Mouse (Mus musculus): Measurements from ENCODE around the gene Rasa4. TPM values are rescaled to one million over a fixed set of nuclear protein-coding genes. Genes with fewer than 3 reads are reported as not detected.
"Not testable (repeated sequence)": the region's sequence is repeated elsewhere in the genome, so short reads cannot be mapped to it uniquely, and the experiment has no call there.

Rasa4 gene
- 10 to 100 TPM in 1 of 2 experiments, 1 to 10 TPM in 1; 10.0 to 13.1 TPM for total RNA-seq (2021)

DNA sequence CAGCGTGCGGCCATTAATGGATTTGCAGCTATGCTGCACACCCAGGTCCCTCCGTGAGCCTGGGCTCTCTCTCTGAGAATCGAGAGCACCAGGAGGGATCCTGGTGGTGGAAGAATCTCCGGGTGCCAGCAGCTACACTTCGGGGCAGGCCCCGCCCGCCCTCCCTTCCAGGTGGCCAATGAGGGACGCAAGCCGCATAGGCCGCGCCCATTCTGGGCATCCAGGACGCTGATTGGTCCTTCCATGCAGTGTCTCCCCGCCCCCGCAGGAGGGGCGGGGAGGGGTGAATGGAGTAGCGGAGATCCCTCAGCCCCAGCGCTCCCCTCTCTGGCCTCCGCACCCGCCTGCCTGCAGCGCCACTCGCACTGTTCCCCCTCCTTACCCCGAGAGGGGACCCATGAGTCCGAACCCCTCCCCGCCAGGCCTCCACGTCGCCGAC lies at the start of gene Rasa4:
Gene Rasa4, plus strand, starts transcription at position 248 of the 439 bp plus-strand sequence.
- DNase-seq = peak; percentile 94
- intact Hi-C loops (cut with DNase I) = no loop called here

DNA sequence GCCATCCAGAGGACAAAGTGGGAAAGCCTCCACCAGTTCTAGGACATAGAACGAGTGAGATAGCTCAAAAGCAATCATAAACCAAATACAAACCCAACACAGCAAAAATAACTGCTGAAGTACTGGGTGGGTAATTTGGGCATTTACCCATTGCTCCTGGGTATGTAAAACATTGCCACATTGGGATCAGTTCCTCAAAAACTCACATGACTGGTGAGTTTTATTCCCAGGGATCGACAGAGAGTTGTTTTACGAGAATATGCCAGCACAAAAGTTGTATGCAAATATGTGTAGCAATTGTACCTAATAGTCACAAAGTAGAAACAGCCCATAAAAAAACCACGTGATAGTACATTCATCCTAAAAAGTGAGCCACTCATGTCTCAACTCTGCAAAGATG lies 48.8 kb upstream of the Rasa4 start:
- DNase-seq = no peak
- intact Hi-C loops (cut with DNase I) = no loop called here

DNA sequence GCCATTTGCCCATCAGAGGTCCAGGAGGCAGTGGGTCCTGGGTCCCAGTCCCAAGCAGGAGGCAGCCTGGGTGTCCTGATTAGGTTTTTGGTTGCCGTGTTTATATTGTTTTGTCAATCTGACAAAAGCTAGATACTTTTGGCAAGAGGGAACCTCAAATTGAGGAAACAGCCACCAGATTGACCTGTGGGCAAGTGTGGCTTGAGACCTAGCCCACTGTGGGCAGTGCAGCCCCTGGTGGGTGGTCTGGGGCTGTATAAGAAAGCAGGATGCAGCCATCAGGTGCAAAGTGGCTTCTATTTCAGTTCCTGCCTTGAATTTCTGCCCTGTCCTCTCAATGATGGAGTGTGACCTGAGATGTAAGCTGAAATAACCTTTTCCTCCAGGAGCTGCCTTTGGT lies 48.4 kb upstream of the Rasa4 start:
- intact Hi-C loops (cut with DNase I) = no loop called here
- DNase-seq = no peak

DNA sequence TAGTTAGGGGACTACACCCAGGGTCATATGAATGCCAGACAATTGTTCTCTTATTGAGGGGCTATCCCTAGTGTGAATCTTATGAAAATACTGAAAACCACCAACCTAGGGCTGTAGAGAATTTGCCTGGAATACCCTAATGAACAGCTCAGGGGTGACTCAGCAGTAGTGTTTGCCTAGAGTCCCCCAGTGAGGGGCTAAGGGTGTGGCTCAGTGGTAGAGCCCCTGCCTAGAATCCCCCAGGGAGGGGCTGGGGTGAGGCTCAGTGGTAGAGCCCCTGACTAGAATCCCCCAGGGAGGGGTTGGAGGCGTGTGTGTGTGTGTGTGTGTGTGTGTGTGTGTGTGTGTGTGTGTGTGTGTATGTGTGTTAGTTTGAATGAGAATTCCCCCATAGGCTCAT lies 47.0 kb upstream of the Rasa4 start:
- DNase-seq = no peak
- intact Hi-C loops (cut with DNase I) = no loop called here

DNA sequence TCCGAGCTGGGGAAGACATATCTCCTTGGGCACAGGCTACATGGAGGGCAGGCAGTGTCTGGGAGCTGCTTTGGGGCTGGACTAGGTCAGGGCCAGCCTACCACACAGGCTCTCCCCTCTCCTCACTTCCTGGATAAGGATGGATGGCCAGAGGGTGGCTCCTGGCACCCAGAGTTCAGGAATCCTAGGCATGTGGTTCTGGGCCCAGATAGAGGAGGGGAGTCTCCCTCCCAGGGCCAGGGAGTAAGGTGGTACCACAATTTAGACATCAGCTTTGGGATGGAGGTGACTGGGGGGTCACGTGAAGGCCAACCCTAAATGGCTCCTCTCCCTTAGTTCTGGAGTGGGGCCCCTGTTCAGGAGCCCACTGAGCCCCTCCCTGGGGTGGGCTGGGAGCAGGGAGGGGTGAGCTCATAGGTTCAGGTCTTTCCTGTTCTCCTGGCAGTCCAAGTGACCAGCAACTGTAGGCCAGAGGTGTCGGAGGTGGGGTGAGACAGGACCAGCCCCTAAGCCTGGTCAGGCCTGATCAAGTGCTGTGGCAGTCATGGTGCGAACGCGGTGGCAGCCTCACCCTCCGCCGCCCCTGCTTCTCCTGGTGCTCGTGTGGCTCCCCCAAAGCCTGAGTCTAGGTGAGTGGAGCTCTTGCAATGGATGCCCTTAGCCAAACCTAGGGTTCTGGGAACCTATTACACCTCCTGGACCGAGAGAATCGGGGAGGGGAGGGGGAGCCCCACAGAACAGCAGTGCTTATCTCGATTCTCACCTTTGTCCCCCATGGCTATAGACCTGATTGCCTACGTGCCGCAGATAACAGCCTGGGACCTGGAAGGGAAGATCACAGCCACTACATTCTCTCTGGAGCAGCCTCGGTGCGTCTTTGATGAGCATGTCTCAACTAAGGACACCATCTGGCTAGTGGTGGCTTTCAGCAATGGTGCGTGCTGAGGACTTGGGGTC lies 45.2 kb upstream of the Rasa4 start, which contains the start of gene Upk3b:
Gene Upk3b, plus strand, starts transcription at position 239 of the 957 bp plus-strand sequence.
- intact Hi-C loops (cut with DNase I) = no loop called here
- no peak for DNase-seq

DNA sequence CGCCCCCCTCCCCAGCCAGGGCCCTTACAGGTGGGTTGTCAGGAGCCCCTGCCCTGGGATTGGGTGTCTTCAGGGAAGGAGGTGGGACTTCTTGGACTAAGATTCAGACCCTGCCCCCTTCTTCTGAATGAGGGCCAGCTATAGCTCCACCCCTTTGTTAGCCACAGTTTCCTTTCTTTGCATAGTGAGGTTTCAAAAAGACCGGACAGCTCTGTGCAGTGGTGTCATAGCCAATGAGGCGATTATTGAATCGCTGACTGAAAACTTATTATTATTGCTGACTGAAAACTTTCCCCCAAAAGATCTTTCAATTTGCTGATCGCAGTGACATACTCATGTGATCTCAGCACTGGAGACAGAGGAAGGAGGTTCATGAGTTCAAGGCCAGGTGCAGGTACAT lies 43.5 kb upstream of the Rasa4 start:
- intact Hi-C loops (cut with DNase I) = no loop called here
- DNase-seq = no peak

DNA sequence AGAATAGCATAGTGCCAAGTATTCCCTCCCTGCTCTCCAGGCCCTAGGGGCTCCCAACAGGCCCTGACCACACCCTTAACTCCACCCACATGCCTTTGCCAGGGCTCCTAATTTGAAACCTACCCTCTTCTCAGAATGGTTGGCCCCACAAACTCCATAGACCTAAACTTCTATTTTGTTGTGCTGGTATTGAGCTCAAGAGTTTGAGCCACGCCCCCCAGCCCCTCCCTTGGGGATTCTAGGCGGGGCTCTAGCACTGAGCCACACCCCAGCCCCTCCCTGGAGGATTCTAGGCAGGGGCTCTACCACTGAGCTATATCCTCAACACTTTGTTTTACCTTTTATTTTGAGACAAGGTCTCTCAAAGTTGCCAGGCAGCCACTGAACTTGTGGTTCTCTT lies 42.5 kb upstream of the Rasa4 start:
- intact Hi-C loops (cut with DNase I) = no loop called here
- DNase-seq = no peak

DNA sequence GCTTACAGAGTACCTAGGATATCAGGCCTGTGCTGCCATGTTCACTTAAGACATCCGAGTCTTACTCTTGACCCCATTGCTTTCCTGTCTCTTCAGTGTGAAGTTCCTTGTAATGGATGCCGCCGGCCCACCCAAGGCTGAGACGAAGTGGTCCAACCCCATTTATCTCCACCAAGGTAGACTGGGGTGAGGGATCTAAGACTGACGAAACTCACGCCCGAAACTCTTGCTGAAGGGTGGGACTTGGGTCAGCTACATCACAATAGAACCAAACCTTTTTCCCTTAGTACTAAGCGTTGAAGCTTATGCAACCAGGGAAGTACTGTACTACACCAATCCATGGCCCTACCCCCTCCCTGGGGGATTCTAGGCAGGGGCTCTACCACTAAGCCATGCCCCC lies 42.0 kb upstream of the Rasa4 start:
- DNase-seq = no peak
- intact Hi-C loops (cut with DNase I) = no loop called here

DNA sequence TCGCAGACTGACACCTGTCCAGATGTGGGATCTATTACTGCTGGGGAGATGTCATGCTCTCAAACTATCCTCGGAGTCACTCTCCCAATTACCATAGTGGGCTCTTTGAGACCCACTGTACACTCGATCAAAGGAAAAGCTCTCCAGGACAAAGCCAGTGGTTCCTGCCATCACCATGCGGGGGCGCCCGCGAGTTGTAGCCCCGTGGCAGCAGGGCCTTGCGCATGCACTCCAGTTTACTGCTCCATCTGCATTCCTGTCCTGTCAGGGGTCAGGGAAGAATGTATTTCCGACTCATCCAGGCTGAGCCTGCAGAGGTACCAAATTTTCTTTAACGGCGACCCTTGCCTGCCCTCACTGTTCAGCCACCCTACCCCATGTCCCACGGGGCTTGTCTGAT lies 38.9 kb upstream of the Rasa4 start:
- no peak for DNase-seq
- intact Hi-C loops (cut with DNase I) = no loop called here

DNA sequence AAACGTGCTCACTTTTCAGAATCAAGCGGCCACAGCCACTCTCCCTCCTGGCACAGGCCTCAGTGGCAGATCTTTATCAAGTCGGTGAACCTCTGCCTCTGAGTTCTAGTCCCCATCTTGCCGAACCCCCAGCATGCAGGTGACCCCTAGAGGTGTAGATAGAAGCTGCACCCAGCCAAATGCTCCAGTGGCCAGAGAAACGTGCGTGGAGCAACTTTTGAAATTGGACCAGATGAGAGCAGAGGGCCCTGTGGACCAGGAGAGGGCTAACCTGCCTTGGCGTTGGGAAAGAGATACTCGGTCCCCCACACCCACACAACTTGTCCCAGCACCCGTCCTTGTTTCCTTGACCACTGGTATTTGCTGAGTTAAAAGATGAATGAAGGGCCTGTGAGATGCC lies 38.3 kb upstream of the Rasa4 start:
- DNase-seq = no peak
- intact Hi-C loops (cut with DNase I) = no loop called here

DNA sequence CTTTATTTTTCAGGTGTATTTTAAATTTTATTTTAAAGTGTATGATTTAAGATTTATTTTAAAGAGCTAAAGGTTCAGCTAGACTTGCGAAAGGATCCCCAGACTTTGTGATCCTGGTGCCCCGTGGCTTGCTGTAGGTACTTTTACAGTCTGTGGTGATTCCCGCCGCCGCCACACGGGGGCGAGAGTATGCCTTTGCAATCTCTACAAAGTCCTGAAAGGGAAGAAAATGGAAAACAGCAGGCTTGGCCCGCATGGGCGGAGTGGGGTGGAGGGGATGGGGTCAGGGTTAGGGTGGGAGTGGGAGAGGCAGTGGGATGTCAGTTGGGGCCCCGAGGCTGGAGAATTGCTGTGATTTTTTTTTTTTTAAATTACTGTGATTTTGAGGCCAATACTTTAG lies 37.7 kb upstream of the Rasa4 start:
- intact Hi-C loops (cut with DNase I) = no loop called here

DNA sequence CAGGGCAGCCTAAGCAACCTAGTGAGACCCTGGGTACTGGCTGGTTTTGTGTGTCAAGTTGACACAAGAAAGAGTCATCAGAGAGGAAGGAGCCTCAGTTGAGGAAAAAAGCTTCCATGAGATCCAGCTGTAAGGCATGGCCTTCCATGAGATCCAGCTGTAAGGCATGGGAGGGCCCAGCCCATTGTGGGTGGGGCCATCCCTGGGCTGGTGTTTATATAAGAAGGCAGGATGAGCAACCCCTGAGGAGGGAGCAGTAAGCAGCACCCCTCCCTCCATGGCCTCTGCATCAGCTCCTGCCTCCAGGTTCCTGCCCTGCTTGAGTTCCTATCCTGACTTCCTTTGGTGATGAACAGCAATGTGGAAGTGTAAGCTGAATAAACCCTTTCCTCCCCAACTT lies 35.2 kb upstream of the Rasa4 start:
- intact Hi-C loops (cut with DNase I) = not testable (repeated sequence)

More for the DNA sequence above, 37.7 kb upstream of the Rasa4 start:
- DNase-seq = peak; percentile 89

DNA sequence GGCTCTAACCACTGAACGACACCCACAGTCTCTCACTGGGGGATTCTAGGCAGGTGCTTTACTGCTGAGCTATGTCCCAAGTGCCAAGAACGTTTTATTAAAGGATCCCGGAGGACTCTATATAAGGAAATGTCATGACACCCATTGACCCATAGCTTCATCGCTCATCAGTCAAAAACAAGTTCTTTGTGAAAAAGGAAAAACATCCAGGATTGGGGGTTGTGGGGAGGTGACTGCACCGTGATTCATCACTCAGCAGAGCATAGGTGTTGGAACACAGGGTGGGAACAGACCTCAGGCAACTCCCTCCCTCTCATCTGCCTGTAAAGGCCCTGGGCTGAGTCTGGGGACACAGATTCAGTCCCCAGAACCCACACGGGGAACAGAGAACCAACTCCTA lies 33.8 kb upstream of the Rasa4 start:
- intact Hi-C loops (cut with DNase I) = no loop called here
- DNase-seq = no peak

More for the DNA sequence above, 35.2 kb upstream of the Rasa4 start:
- not testable (repeated sequence) for DNase-seq

DNA sequence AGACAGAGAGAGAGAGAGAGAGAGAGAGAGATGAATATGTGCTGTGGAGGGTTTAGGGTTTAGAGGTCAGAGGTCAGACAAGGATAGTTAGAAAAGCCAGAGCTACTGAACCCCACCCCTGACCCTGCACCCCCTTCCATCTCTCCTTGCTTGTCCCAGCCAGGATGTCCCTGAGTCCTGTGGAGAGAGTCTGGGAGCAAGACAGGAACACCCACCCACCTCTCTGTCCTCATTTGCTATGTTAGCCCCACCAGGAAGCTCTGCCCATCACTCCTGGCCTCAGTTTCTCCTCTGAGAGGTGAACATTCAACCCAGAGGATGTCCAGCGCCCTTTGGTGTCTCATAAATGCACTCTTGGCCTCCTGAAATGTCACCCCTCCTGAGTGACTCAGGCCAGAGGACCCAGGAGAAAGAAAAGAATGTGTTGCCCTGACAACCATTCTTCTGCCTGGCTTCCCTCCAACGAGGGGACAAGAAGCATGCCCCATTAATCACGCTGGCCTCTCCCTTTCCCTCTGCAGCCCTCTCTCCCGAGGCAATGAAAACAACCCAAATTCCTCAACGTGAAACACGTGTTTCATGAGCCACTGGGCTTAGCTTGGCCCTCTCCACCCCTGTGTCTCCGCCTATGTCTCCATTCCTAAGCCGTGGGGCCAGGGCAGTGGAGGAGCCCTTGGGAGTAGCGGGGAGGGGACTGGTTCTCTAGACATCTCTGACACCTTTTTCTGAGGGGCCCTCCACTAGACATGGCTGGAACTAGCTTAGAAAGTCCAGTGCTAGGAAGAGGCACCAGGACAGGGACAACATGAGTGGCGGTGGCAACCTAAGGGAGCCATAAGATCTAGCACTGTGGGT lies 32.3 kb upstream of the Rasa4 start:
- intact Hi-C loops (cut with DNase I) = no loop called here
- peak; percentile 43 for DNase-seq

DNA sequence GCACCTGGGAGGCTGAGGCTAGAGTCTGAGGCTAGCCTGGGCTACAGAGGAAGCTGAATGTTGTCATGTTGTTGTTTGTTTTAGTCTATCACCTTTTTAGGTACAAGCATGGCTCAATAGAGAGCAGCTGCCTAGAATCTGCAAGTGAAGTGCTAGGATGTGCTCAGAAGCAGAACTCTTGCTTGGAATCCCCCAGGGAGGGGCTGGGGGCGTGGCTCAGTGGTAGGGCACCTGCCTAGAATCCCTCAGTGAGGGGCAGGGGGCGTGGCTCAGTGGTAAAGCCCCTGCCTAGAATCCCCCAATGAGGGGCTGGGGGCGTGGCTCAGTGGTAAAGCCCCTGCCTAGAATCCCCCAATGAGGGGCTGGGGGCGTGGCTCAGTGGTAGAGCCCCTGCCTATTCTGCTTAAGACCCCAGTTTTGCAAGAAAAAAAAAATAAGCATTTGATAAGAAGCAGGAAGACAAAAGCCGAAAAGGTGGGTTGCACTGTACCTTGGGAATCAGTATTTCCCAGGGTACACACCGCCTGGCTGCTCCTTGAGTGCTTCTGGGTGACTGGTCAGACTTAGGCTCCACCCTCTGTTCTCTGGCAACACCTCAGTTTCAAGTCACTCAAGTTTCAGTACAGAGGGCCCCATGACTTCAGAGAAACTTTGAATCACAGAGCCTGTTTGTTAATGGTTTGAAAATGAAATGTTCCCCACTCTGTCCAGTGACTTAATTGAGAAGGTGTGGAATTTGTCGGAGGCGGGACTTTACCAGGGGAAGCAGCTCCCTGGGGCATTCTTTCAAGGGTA lies 30.7 kb upstream of the Rasa4 start:
- intact Hi-C loops (cut with DNase I) = no loop called here
- DNase-seq = no peak

DNA sequence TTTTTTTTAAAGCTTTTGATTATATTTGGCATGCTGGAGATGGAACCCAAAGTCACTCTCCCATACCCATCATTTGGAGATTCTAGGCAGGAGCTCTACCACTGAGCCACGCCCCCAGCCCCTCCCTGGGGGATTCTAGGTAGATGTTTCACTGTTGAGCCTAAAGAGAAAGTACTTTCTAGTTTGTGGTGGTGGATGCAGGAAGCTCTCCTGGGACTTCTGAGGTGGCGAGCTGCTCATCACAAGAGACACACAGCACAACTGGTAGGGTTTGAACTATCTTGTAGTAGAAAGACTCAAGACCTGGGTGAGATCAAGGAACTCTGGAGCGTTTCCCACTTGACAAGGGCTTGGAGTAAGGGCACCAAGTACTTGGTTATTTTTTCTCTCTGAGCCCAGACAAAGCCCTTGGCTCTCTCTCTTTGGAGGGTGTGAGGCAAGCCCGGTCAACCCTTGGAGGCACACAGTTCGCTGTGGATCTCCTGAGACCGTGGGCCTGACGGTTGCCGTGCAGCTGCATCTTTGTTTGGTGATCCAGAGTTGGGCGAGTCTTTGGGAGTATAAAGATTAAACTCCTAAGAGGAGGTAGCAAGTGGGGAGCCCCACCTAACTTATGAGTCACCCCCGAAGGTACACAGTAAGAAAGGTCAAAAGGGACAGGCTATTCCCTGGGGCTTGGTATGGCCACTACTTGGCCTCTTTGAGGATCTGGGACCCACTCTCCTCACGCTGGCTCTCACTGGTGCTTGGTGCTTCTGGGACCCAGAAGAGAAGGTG lies 29.2 kb upstream of the Rasa4 start, which contains the start of gene Upk3bl:
Gene Upk3bl, plus strand, starts transcription at position 192 of the 777 bp plus-strand sequence.
- DNase-seq = no peak
- intact Hi-C loops (cut with DNase I) = no loop called here

DNA sequence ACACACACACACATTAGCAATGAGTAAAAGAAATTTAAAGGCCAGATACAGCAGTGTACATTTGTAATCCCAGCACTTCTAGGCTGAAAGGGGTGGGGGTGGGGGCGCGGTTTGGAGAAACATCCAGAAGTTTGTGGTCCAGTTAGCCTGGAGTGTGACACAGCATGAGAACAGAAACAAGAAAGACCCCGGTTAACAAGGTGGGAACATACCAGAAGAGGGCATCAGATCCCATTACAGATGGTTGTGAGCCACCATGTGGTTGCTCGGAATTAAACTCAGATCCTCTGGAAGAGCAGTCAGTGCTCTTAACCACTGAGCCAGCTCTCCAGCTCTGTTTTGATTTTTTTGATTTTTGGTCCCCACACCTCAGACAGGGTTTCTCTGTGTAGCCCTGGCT lies 27.7 kb upstream of the Rasa4 start:
- DNase-seq = no peak
- intact Hi-C loops (cut with DNase I) = no loop called here

DNA sequence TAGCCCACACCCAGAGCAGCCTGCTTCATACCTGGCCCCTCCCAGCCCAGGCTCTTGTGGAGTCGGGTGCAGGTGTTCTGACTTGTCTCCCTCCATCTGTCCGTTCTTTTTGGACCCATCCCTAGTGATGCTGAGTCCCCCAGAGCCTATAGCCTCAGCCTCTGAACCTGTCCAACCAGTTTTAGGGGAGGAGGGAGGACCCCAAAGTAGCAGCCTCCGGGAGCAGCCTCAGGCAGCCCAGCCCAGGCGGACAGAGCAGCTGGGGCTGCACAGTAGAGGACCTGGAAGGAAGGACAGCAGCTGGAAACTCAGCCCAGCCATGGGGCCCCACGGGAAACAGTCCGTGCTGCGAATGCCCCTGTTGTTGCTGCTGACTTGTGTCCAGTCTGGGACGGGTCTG lies 26.6 kb upstream of the Rasa4 start:
- intact Hi-C loops (cut with DNase I) = no loop called here
- DNase-seq = no peak

DNA sequence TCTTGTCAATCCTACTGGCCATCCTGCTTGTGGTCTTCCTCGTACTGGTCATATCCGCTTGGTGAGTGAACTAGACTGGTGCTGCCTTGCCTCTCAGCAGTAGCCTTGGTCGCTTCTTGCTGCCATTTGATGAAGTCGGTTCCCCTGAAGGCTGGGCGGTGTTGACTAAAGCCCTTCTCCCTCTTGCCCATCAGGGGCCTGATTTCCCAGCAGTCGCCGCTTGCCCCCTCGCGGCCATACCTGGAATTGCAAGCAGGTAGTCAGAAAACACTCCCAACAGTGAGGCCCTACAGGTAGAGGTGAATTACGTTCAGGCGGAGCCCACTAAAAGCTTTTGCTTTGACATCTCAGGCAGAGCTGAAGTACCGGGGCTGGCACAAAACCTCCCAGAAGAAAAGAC lies 22.1 kb upstream of the Rasa4 start:
- intact Hi-C loops (cut with DNase I) = no loop called here
- DNase-seq = peak; percentile 84

DNA sequence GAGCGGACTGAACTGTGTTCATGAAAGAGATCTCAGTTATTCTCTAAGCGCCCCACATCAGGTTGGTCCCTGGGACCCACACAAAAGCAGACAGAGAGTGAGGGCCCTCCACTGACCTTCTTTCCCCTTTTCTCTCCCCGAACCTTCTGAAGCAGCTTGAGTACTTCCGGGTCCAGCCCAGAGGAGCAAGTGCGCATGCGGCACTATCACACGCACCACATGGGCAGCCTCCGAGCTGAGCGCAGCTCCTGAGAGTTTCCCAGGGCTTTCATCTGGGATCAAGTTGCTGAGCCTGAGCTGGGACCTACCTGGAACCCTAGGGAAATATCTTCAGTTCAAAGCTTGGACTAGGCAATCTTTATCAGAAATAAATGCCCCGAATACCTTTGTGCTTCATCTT lies 19.8 kb upstream of the Rasa4 start:
- intact Hi-C loops (cut with DNase I) = no loop called here

More for the DNA sequence above, 19.8 kb upstream of the Rasa4 start:
- DNase-seq = no peak

All from left cerebral cortex, postnatal 4 days (tissue).